9 mouse cellular contexts compared by ENCODE assay signal in the genomic region with DNA sequence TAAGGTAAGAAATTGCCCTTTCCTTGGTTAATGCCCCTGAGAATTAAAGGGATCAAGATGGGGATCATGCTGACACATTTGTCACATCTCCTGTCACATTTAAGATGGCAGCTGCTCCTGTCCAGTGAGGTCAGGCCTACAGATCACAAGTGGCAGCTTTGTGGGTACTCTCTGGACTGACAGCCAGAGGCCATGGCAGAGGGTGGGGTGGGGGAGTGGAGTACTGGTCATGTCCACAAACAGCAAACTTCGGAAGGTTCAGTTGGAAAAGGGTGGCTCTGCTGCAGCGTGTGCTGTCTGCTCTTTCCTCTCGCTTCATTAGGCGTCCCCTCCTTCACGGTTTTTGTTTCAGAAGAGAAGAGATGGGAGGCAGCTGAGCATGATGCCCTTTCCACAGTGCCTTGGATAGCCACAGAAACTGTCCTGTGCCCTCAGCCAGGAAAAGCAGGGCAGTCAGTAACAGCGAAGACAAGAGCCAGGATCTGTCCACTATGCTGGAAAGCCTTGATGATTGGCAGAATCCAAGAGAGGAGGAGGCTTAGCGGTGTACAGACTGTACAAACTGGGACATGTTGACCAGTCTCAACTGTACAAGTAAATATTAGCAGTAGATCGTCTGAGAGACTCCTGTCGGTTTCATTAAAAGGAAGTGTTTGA. TPM values are rescaled to one million over a fixed set of nuclear protein-coding genes. Genes with fewer than 3 reads are reported as not detected.
DNase-seq lines count a peak whose midpoint lies in the region; ATAC-seq and TF ChIP-seq lines count a peak whose summit lies in the region.
"Had no signal": no experiment of that assay in that cellular context is flagged by ENCODE, and none has a peak within 500 bp of the region (broad histone marks: within the 10 kb centered on the region; RNA-seq: fewer than 3 reads in every experiment).

No protein-coding gene starts in this region.

- no peaks in the 10 kb centered on the region for H3K4me1 ChIP-seq in intestine, embryonic 14.5 days (replicated peaks; ENCODE audit: control insufficient read depth, insufficient read depth, low read length)
- no peaks in the 10 kb centered on the region for H3K4me1 ChIP-seq in intestine, embryonic 15.5 days (replicated peaks)
- H3K4me1 ChIP-seq in lung, adult 2 months (ENCODE audit: control insufficient read depth, insufficient read depth, low read length): peaks cover 31% of the 10 kb centered on the region

- no peak overlapping the region for H3K4me3 ChIP-seq in intestine, embryonic 14.5 days (ENCODE audit: low read depth, low read length)
- H3K4me3 ChIP-seq in intestine, embryonic 15.5 days (replicated peaks): no peak overlapping the region
- H3K4me3 ChIP-seq in C2C12 (ENCODE audit: insufficient read depth, poor library complexity, severe bottlenecking): no peak overlapping the region
- H3K4me3 ChIP-seq in lung, adult 2 months (replicated peaks; ENCODE audit: extremely low read depth, low read depth, low read length): no peak overlapping the region

- peaks cover 22% of the 10 kb centered on the region; the same call in 1 of the 2 replicates for H3K36me3 ChIP-seq in intestine, embryonic 14.5 days (ENCODE audit: control insufficient read depth, insufficient read depth, low read length)
- no peaks in the 10 kb centered on the region for H3K36me3 ChIP-seq in intestine, embryonic 15.5 days
- H3K36me3 ChIP-seq in C2C12 (ENCODE audit: control insufficient read depth, insufficient read depth): no peaks in the 10 kb centered on the region

- no peaks in the 10 kb centered on the region for H3K79me2 ChIP-seq in C2C12 (ENCODE audit: control insufficient read depth, insufficient read depth)

- POLR2A ChIA-PET in Patski (lab: Charles Lee): interaction anchor here (0.6 kb wide), 1 partner anchor 93 kb away, joined by 4 read pairs; no protein-coding TSS in a partner anchor

- CTCF ChIA-PET in Patski (lab: Charles Lee): no interaction called here

- no peaks in the 10 kb centered on the region for H3K27me3 ChIP-seq in intestine, embryonic 14.5 days (replicated peaks; ENCODE audit: control insufficient read depth, insufficient read depth, low read length)
- H3K27me3 ChIP-seq in intestine, embryonic 15.5 days (replicated peaks): no peaks in the 10 kb centered on the region
- H3K27me3 ChIP-seq in C2C12 (ENCODE audit: control insufficient read depth, insufficient read depth, insufficient read length) (no peaks in the 10 kb centered on the region), Patski (no peaks in the 10 kb centered on the region)

- in situ Hi-C loops in Patski (cut with MboI; ENCODE audit: low pct_unique_long_range_greater_than_20kb): no loop called here

- H3K9ac ChIP-seq in intestine, embryonic 14.5 days (ENCODE audit: low read length): no peak overlapping the region
- no peak overlapping the region for H3K9ac ChIP-seq in intestine, embryonic 15.5 days
- H3K9ac ChIP-seq: forebrain, postnatal 0 days had no signal

- no peak for TF ChIP-seq POLR2A in lung, adult 2 months (IDR thresholded peaks at IDR 0.05; ENCODE audit: borderline replicate concordance, extremely low read depth, low read depth, low read length)

- no peak for ATAC-seq in intestine, embryonic 14.5 days (replicated peaks; ENCODE audit: low FRiP score, low TSS enrichment, low read depth)
- ATAC-seq in intestine, embryonic 15.5 days: no peak
- peak; percentile 22 for ATAC-seq in Patski
- ATAC-seq: forebrain, postnatal 0 days had no signal

- no peaks in the 10 kb centered on the region for H3K79me3 ChIP-seq in C2C12 (ENCODE audit: low read depth)

- H3K27ac ChIP-seq in intestine, embryonic 14.5 days (ENCODE audit: low read depth): no peak overlapping the region
- H3K27ac ChIP-seq in intestine, embryonic 15.5 days: no peak overlapping the region

- WGBS in intestine, embryonic 14.5 days: 69% methylated on average over 9 of the region's 9 CpGs
- 66% methylated on average over 9 of the region's 9 CpGs for WGBS in intestine, embryonic 15.5 days
- 27% methylated on average over 9 of the region's 9 CpGs for WGBS in lung, adult 2 months

- no peak overlapping the region for H3K4me2 ChIP-seq in intestine, embryonic 14.5 days (ENCODE audit: low read length)
- H3K4me2 ChIP-seq in intestine, embryonic 15.5 days (replicated peaks): no peak overlapping the region

- peak; percentile 49 for DNase-seq in intestine, embryonic 14.5 days (ENCODE audit: low spot score)
- no peak for DNase-seq in Patski (ENCODE audit: low read depth, low spot score)
- peak; percentile 49 for DNase-seq in lung, adult 2 months
- DNase-seq in thymus, adult 18-20 months: no peak
- DNase-seq in urinary bladder, postnatal 14 days (ENCODE audit: low spot score): no peak
- no peak for DNase-seq in yolk sac, embryonic 10.5 days (ENCODE audit: low spot score)
- DNase-seq: forebrain, postnatal 0 days had no signal

- H3ac ChIP-seq in C2C12 (ENCODE audit: control insufficient read depth, insufficient read length, low read depth): peak overlapping the region; percentile 49

- no peaks in the 10 kb centered on the region for H3K9me3 ChIP-seq in intestine, embryonic 14.5 days (ENCODE audit: control insufficient read depth, low read length)
- H3K9me3 ChIP-seq in intestine, embryonic 15.5 days: no peaks in the 10 kb centered on the region

- TF ChIP-seq CTCF in C2C12 (IDR thresholded peaks at IDR 0.05; ENCODE audit: control insufficient read depth, insufficient read depth, insufficient read length) (no peak), Patski (IDR thresholded peaks at IDR 0.05) (no peak)
- no peak for TF ChIP-seq CTCF in lung, adult 2 months (IDR thresholded peaks at IDR 0.05; ENCODE audit: insufficient read depth, low read length)

TF ChIP-seq in C2C12, 6 proteins besides CTCF, POLR2A, EP300 and RAD21:
- TF ChIP-seq MAX (IDR thresholded peaks at IDR 0.05) (no peak), MYOD1 (IDR thresholded peaks at IDR 0.05; ENCODE audit: control insufficient read depth, insufficient read length, low read depth) (peak; percentile 63)

RNA-seq across cellular contexts. Expression of gene Podxl, which starts 46.0 kb away (rescaled TPM):
- 38.9 and 41.1 TPM in 2 replicates for polyA plus RNA-seq in intestine, embryonic 14.5 days (2014; fragmentation: Nextera tagmentation; extraction: Ambion mirVana)
- 45.0 and 45.3 TPM in 2 replicates for polyA plus RNA-seq in intestine, embryonic 15.5 days (2015; fragmentation: Nextera tagmentation; extraction: Ambion mirVana)
- polyA plus RNA-seq in C2C12 (2012; fragmentation: generic; extraction: Trizol): 4.8 TPM
- 24.7 TPM for polyA plus RNA-seq in Patski (2021)
- polyA plus RNA-seq in lung, adult 2 months (2012; rRNA removed): 190 and 236 TPM in 2 replicates

Comparison
In these comparisons a context has a peak if more than half of its experiments do, and no peak if none do; other contexts are left out.
1. DNase-seq: peak in intestine, embryonic 14.5 days (single experiment) and lung, adult 2 months (single experiment); none in Patski (single experiment), thymus, adult 18-20 months (0 of 2), urinary bladder, postnatal 14 days (single experiment) and yolk sac, embryonic 10.5 days (single experiment).